Mouse (Mus musculus) stomach, embryonic 14.5 days (tissue): ENCODE data around the gene Plxna4. TPM values are rescaled to one million over a fixed set of nuclear protein-coding genes. Genes with fewer than 3 reads are reported as not detected.
"Not testable (repeated sequence)": the region's sequence is repeated elsewhere in the genome, so short reads cannot be mapped to it uniquely, and the experiment has no call there.

Experiments
- ATAC-seq: fragments of 200-750 bp; cut with Nextera tagmentation; 2 replicates; pipeline ENCODE4 v1.8.0; 2017; ENCODE audit warnings: low read depth, moderate TSS enrichment; ENCODE audit not compliant: insufficient number of reproducible peaks, insufficient read depth, low FRiP score
- H3K27ac ChIP-seq: fragments of 300-500 bp; sonication (generic); 2 replicates; pipeline ENCODE4 v1.5.1; 2014; ENCODE audit warnings: mild to moderate bottlenecking, low read length, moderate library complexity, mixed read lengths
- H3K27me3 ChIP-seq: fragments of 300-500 bp; sonication (generic); 2 replicates; pipeline ENCODE4 v1.6.1; 2014; ENCODE audit warnings: low read length, control low read depth, mixed read lengths; ENCODE audit not compliant: control insufficient read depth, insufficient read depth
- H3K36me3 ChIP-seq: fragments of 300-500 bp; sonication (generic); 2 replicates; pipeline ENCODE4 v1.6.1; 2014; ENCODE audit warnings: mild to moderate bottlenecking, control low read depth, low read length, moderate library complexity, mixed read lengths; ENCODE audit not compliant: control insufficient read depth, insufficient read depth
- H3K4me1 ChIP-seq: fragments of 300-500 bp; sonication (generic); 2 replicates; pipeline ENCODE4 v1.6.1; 2014; ENCODE audit warnings: low read length, control low read depth, mixed read lengths; ENCODE audit not compliant: control insufficient read depth, insufficient read depth
- H3K4me2 ChIP-seq: fragments of 300-500 bp; sonication (generic); replicated peaks from 2 replicates; pipeline ENCODE4 v1.6.1; 2014; ENCODE audit warnings: low read depth, low read length, control low read depth
- H3K4me3 ChIP-seq: fragments of 300-500 bp; sonication (generic); 2 replicates; pipeline ENCODE4 v1.5.1; 2014; ENCODE audit warnings: low read depth, low read length, control low read depth
- H3K9ac ChIP-seq: fragments of 300-500 bp; sonication (generic); replicated peaks from 2 replicates; pipeline ENCODE4 v1.6.1; 2014; ENCODE audit warnings: low read depth, mild to moderate bottlenecking, control low read depth, low read length, moderate library complexity, mixed read lengths
- H3K9me3 ChIP-seq: fragments of 300-500 bp; sonication (generic); 2 replicates; pipeline ENCODE4 v1.6.1; 2016; ENCODE audit warnings: low read depth, low read length, control low read depth; ENCODE audit not compliant: control insufficient read depth
- WGBS: fragments of 180-500 bp; shearing (Covaris S2); extraction: QIAGEN DNeasy Blood & Tissue Kit; methylation state at CpG from one replicate; pipeline ENCODE4 v1.1.7; 2014; 5-methylcytosine and 5-hydroxymethylcytosine counted together
- polyA plus RNA-seq: library from polyadenylated mRNA; unstranded; fragments of >200 nt; fragmentation: Nextera tagmentation; extraction: Ambion mirVana; gene quantifications from 2 replicates; pipeline ENCODE4 v1.2.1, GENCODE M21; 2014

Plxna4 gene
- polyA plus RNA-seq, 1 experiment from 2014 or later: 3.7 TPM

GRCm38 (mm10) chr6:32504963-32505362 lies 83.0 kb downstream of the Plxna4 start:
- Histone ChIP-seq H3K27me3 (no peaks in the 10 kb centered on the region), H3K9ac (no peak overlapping the region), H3K4me1 (no peaks in the 10 kb centered on the region), H3K4me3 (no peak overlapping the region), H3K36me3 (no peaks in the 10 kb centered on the region), H3K4me2 (no peak overlapping the region), H3K27ac (no peak overlapping the region), H3K9me3 (no peaks in the 10 kb centered on the region)
- no peak for ATAC-seq
- 92% methylated on average over 5 of the region's 5 CpGs for WGBS

GRCm38 (mm10) chr6:32501186-32501585 lies 86.8 kb downstream of the Plxna4 start:
- H3K27me3 ChIP-seq, ATAC-seq, H3K4me1 ChIP-seq, H3K4me2 ChIP-seq, H3K36me3 ChIP-seq, H3K4me3 ChIP-seq, H3K9ac ChIP-seq, H3K27ac ChIP-seq, H3K9me3 ChIP-seq: not testable (repeated sequence)
- 93% methylated on average over 1 of the region's 1 CpGs for WGBS

GRCm38 (mm10) chr6:32498106-32498505 lies 89.9 kb downstream of the Plxna4 start:
- Histone ChIP-seq H3K4me2 (no peak overlapping the region), H3K4me3 (no peak overlapping the region), H3K27ac (no peak overlapping the region), H3K4me1 (no peaks in the 10 kb centered on the region), H3K9me3 (no peaks in the 10 kb centered on the region), H3K36me3 (no peaks in the 10 kb centered on the region), H3K9ac (no peak overlapping the region), H3K27me3 (no peaks in the 10 kb centered on the region)
- 84% methylated on average over 5 of the region's 5 CpGs for WGBS
- ATAC-seq: no peak

GRCm38 (mm10) chr6:32496109-32496508 lies 91.9 kb downstream of the Plxna4 start:
- H3K4me1 ChIP-seq: no peaks in the 10 kb centered on the region
- H3K27ac ChIP-seq: no peak overlapping the region
- no peak overlapping the region for H3K4me2 ChIP-seq
- H3K9me3 ChIP-seq: no peaks in the 10 kb centered on the region
- no peak overlapping the region for H3K4me3 ChIP-seq
- H3K9ac ChIP-seq: no peak overlapping the region
- ATAC-seq: no peak
- H3K27me3 ChIP-seq: no peaks in the 10 kb centered on the region
- 84% methylated on average over 4 of the region's 4 CpGs for WGBS
- H3K36me3 ChIP-seq: no peaks in the 10 kb centered on the region

- no peak overlapping the region for H3K9ac ChIP-seq
- H3K4me1 ChIP-seq: no peaks in the 10 kb centered on the region
- no peak overlapping the region for H3K4me2 ChIP-seq
- H3K4me3 ChIP-seq: no peak overlapping the region
- no peak overlapping the region for H3K27ac ChIP-seq
- no peak for ATAC-seq
- H3K9me3 ChIP-seq: no peaks in the 10 kb centered on the region
- no peaks in the 10 kb centered on the region for H3K36me3 ChIP-seq
- no peaks in the 10 kb centered on the region for H3K27me3 ChIP-seq
- 89% methylated on average over 2 of the region's 2 CpGs for WGBS
Observed at GRCm38 (mm10) chr6:32495532-32495931, 92.5 kb downstream of the Plxna4 start.

GRCm38 (mm10) chr6:32493557-32493956 lies 94.4 kb downstream of the Plxna4 start:
- Histone ChIP-seq H3K9me3 (no peaks in the 10 kb centered on the region), H3K4me3 (no peak overlapping the region), H3K4me1 (no peaks in the 10 kb centered on the region), H3K9ac (no peak overlapping the region), H3K36me3 (no peaks in the 10 kb centered on the region), H3K27me3 (no peaks in the 10 kb centered on the region), H3K27ac (no peak overlapping the region), H3K4me2 (no peak overlapping the region)
- WGBS: 39% methylated on average over 5 of the region's 5 CpGs
- ATAC-seq: peak; percentile 69

- no peaks in the 10 kb centered on the region for H3K9me3 ChIP-seq
- no peak overlapping the region for H3K27ac ChIP-seq
- no peaks in the 10 kb centered on the region for H3K27me3 ChIP-seq
- ATAC-seq: no peak
- no peak overlapping the region for H3K9ac ChIP-seq
- no peak overlapping the region for H3K4me3 ChIP-seq
- WGBS: 67% methylated on average over 3 of the region's 3 CpGs
- H3K4me2 ChIP-seq: no peak overlapping the region
- H3K36me3 ChIP-seq: no peaks in the 10 kb centered on the region
- no peaks in the 10 kb centered on the region for H3K4me1 ChIP-seq
Observed at GRCm38 (mm10) chr6:32487121-32487520, 100.9 kb downstream of the Plxna4 start.

GRCm38 (mm10) chr6:32482469-32482868 lies 105.5 kb downstream of the Plxna4 start:
- Histone ChIP-seq H3K36me3 (no peaks in the 10 kb centered on the region), H3K9ac (no peak overlapping the region), H3K4me2 (no peak overlapping the region), H3K4me3 (no peak overlapping the region), H3K27ac (no peak overlapping the region), H3K4me1 (peaks cover 11% of the 10 kb centered on the region; the same call in 1 of the 2 replicates), H3K27me3 (no peaks in the 10 kb centered on the region), H3K9me3 (no peaks in the 10 kb centered on the region)
- WGBS: 42% methylated on average over 4 of the region's 4 CpGs
- ATAC-seq: no peak

GRCm38 (mm10) chr6:32480741-32481140 lies 107.3 kb downstream of the Plxna4 start:
- 70% methylated on average over 1 of the region's 1 CpGs for WGBS
- Histone ChIP-seq H3K4me2 (no peak overlapping the region), H3K9me3 (no peaks in the 10 kb centered on the region), H3K27me3 (no peaks in the 10 kb centered on the region), H3K9ac (no peak overlapping the region), H3K4me1 (peaks cover 11% of the 10 kb centered on the region; the same call in 1 of the 2 replicates), H3K36me3 (no peaks in the 10 kb centered on the region), H3K27ac (no peak overlapping the region), H3K4me3 (no peak overlapping the region)
- ATAC-seq: no peak
